In genomic region chr2:27676106-27676477, GRCm38 (mm10) we compare ENCODE assay signal across 7 mouse cellular contexts. TPM values are rescaled to one million over a fixed set of nuclear protein-coding genes. Genes with fewer than 3 reads are reported as not detected.
DNase-seq lines count a peak whose midpoint lies in the region; ATAC-seq lines count a peak whose summit lies in the region.

Gene Rxra, plus strand, starts transcription at chr2:27676440.

- H3K4me3 ChIP-seq in forebrain, embryonic 13.5 days, result peak within 1 kb of the TSS; percentile 76
- H3K4me3 ChIP-seq in megakaryocyte, embryonic 14.5 days (replicated peaks), result peak within 1 kb of the TSS; percentile 89

- H3K27ac ChIP-seq in forebrain, embryonic 13.5 days, result peak within 1 kb of the TSS; percentile 72

- H3K9me3 ChIP-seq in forebrain, embryonic 13.5 days (replicated peaks), result no peaks in the 10 kb centered on the region
- no peaks in the 10 kb centered on the region for H3K9me3 ChIP-seq in megakaryocyte, embryonic 14.5 days

- peaks cover 15% of the 10 kb centered on the region for H3K27me3 ChIP-seq in forebrain, embryonic 13.5 days
- peaks cover 95% of the 10 kb centered on the region for H3K27me3 ChIP-seq in megakaryocyte, embryonic 14.5 days (replicated peaks)

- H3K4me2 ChIP-seq in forebrain, embryonic 13.5 days, result peak within 1 kb of the TSS; percentile 89

- DNase-seq in ES-CJ7 (ENCODE audit: low read depth, low spot score) (peak; percentile 43), adipocyte (ENCODE audit: low spot score) (peak; percentile 57)
- DNase-seq in heart, postnatal 4 days, result peak; percentile 69
- peak in 1 of 2 experiments; percentile 59 for DNase-seq in left cerebral cortex, postnatal 10 days (ENCODE audit: extremely low spot score in 1 of 2, low spot score in 2 of 2)
- peak; percentile 66 for DNase-seq in testis, postnatal 14 days (ENCODE audit: low spot score)

- peak within 1 kb of the TSS; percentile 85 for H3K9ac ChIP-seq in forebrain, embryonic 13.5 days

- ATAC-seq in forebrain, embryonic 13.5 days, result 0 out of 2 replicates have a peak, but pooled peaks have one; percentile 31

- WGBS in forebrain, embryonic 13.5 days, result 2% methylated on average over 16 of the region's 16 CpGs

- no peaks in the 10 kb centered on the region for H3K36me3 ChIP-seq in forebrain, embryonic 13.5 days (ENCODE audit: poor library complexity, severe bottlenecking)
- H3K36me3 ChIP-seq in megakaryocyte, embryonic 14.5 days (replicated peaks; ENCODE audit: low read length), result no peaks in the 10 kb centered on the region

- intact Hi-C loops in left cerebral cortex, postnatal 10 days (cut with DNase I), result loop anchor here (5.0 kb wide), 1 partner anchor 81 kb away; no protein-coding TSS in a partner anchor

- peaks cover 58% of the 10 kb centered on the region for H3K4me1 ChIP-seq in forebrain, embryonic 13.5 days
- peaks cover 13% of the 10 kb centered on the region for H3K4me1 ChIP-seq in megakaryocyte, embryonic 14.5 days

RNA-seq across cellular contexts. Expression of gene Rxra, which starts in this region (rescaled TPM):
- 4.3 and 4.9 TPM in 2 replicates for polyA plus RNA-seq in forebrain, embryonic 13.5 days (2015; fragmentation: Nextera tagmentation; extraction: Ambion mirVana)
- 10 to 100 TPM; 39.0 to 43.2 TPM for total RNA-seq in heart, postnatal 4 days (2021)
- total RNA-seq in left cerebral cortex, postnatal 10 days (2021), result 10 to 100 TPM; 10.8 to 12.2 TPM
- 0.44 and 7.0 TPM in 2 replicates for polyA plus RNA-seq in megakaryocyte, embryonic 14.5 days (2012; ENCODE audit: insufficient read depth, low replicate concordance)
